19 mouse cellular contexts compared by ENCODE assay signal in genomic region chr3:51554836-51555235, GRCm38 (mm10). TPM values are rescaled to one million over a fixed set of nuclear protein-coding genes. Genes with fewer than 3 reads are reported as not detected.
DNase-seq lines count a peak whose midpoint lies in the region; ATAC-seq lines count a peak whose summit lies in the region.
"Had no signal": no experiment of that assay in that cellular context is flagged by ENCODE, and none has a peak within 500 bp of the region (broad histone marks: within the 10 kb centered on the region; RNA-seq: fewer than 3 reads in every experiment).

No protein-coding gene starts in this region.

- H3K27ac ChIP-seq in heart, embryonic 10.5 days: peak overlapping the region; percentile 62; the same call in 1 of the 2 replicates
- 0 out of 2 replicates have a peak overlapping the region, but pooled peaks have one; percentile 4 for H3K27ac ChIP-seq in hindbrain, embryonic 12.5 days
- no peak overlapping the region for H3K27ac ChIP-seq in hindbrain, embryonic 13.5 days
- H3K27ac ChIP-seq: liver, embryonic 14.5 days; macrophage; midbrain, embryonic 10.5 days had no signal

- no peaks in the 10 kb centered on the region for H3K27me3 ChIP-seq in heart, embryonic 10.5 days (ENCODE audit: insufficient read depth, poor library complexity, severe bottlenecking)
- H3K27me3 ChIP-seq in hindbrain, embryonic 12.5 days: no peaks in the 10 kb centered on the region
- H3K27me3 ChIP-seq in hindbrain, embryonic 13.5 days: no peaks in the 10 kb centered on the region
- H3K27me3 ChIP-seq: embryonic facial prominence, embryonic 12.5 days; limb, embryonic 12.5 days; lung, embryonic 15.5 days had no signal

- H3K4me1 ChIP-seq in heart, embryonic 10.5 days: peaks cover 47% of the 10 kb centered on the region
- H3K4me1 ChIP-seq in hindbrain, embryonic 12.5 days: peaks cover 38% of the 10 kb centered on the region
- peaks cover 52% of the 10 kb centered on the region for H3K4me1 ChIP-seq in hindbrain, embryonic 13.5 days (replicated peaks)

- H3K9me3 ChIP-seq in heart, embryonic 10.5 days: no peaks in the 10 kb centered on the region
- H3K9me3 ChIP-seq in hindbrain, embryonic 12.5 days (replicated peaks): no peaks in the 10 kb centered on the region
- H3K9me3 ChIP-seq in hindbrain, embryonic 13.5 days: no peaks in the 10 kb centered on the region
- H3K9me3 ChIP-seq: embryonic facial prominence, embryonic 12.5 days; limb, embryonic 12.5 days; lung, embryonic 15.5 days; midbrain, embryonic 10.5 days had no signal

- 0 out of 2 replicates have a peak overlapping the region, but pooled peaks have one; percentile 0 for H3K9ac ChIP-seq in hindbrain, embryonic 12.5 days
- no peak overlapping the region for H3K9ac ChIP-seq in hindbrain, embryonic 13.5 days
- H3K9ac ChIP-seq: embryonic facial prominence, embryonic 12.5 days; liver, embryonic 14.5 days; lung, embryonic 15.5 days had no signal

- intact Hi-C loops in heart, postnatal 14 days (cut with DNase I): no loop called here

- WGBS in heart, embryonic 10.5 days: 87% methylated on average over 4 of the region's 4 CpGs
- 88% methylated on average over 4 of the region's 4 CpGs for WGBS in hindbrain, embryonic 12.5 days
- WGBS in hindbrain, embryonic 13.5 days: 85% methylated on average over 4 of the region's 4 CpGs

- no peak overlapping the region for H3K4me2 ChIP-seq in hindbrain, embryonic 12.5 days (replicated peaks)
- H3K4me2 ChIP-seq in hindbrain, embryonic 13.5 days: no peak overlapping the region
- H3K4me2 ChIP-seq: embryonic facial prominence, embryonic 12.5 days; limb, embryonic 12.5 days; lung, embryonic 15.5 days had no signal

- H3K36me3 ChIP-seq in heart, embryonic 10.5 days: peaks cover 12% of the 10 kb centered on the region
- 0 out of 2 replicates have a peak, but pooled peaks cover 2% of the 10 kb centered on the region for H3K36me3 ChIP-seq in hindbrain, embryonic 12.5 days
- peaks cover 6% of the 10 kb centered on the region; the same call in 1 of the 2 replicates for H3K36me3 ChIP-seq in hindbrain, embryonic 13.5 days

- H3K4me3 ChIP-seq in heart, embryonic 10.5 days: 0 out of 2 replicates have a peak overlapping the region, but pooled peaks have one; percentile 19
- H3K4me3 ChIP-seq in hindbrain, embryonic 12.5 days: no peak overlapping the region
- H3K4me3 ChIP-seq in hindbrain, embryonic 13.5 days: no peak overlapping the region
- H3K4me3 ChIP-seq: embryonic facial prominence, embryonic 12.5 days; erythroblast, embryonic 14.5 days; limb, embryonic 12.5 days; lung, embryonic 15.5 days; midbrain, embryonic 10.5 days had no signal

- peak; percentile 42 for DNase-seq in cerebellum, adult 11-12 months
- DNase-seq in cerebellum, postnatal 4 days (ENCODE audit: low spot score in 2 of 2): no peak
- no peak for DNase-seq in heart, embryonic 10.5 days (ENCODE audit: low spot score)
- DNase-seq in heart, postnatal 14 days: no peak
- DNase-seq in A20 (ENCODE audit: low read depth, low spot score): peak; percentile 57
- DNase-seq in retina, embryonic 14.5 days (ENCODE audit: low spot score): no peak
- DNase-seq: adrenal gland, postnatal 14 days; forebrain, postnatal 0 days; kidney, adult 11 months; right cerebral cortex, adult 18-20 months had no signal

- no peak for ATAC-seq in hindbrain, embryonic 12.5 days (ENCODE audit: low FRiP score)
- ATAC-seq in hindbrain, embryonic 13.5 days (ENCODE audit: low FRiP score): no peak
- ATAC-seq: forebrain, postnatal 0 days had no signal

RNA-seq across cellular contexts. Expression of gene Setd7, which starts 5.8 kb away (rescaled TPM):
- 3.6 and 3.9 TPM in 2 replicates for polyA plus RNA-seq in heart, embryonic 10.5 days (2016; fragmentation: Nextera tagmentation; extraction: Ambion mirVana)
- total RNA-seq in heart, postnatal 14 days (2021): 10 to 100 TPM; 56.2 to 56.7 TPM
- polyA plus RNA-seq in hindbrain, embryonic 12.5 days (2016; fragmentation: Nextera tagmentation; extraction: Ambion mirVana): 4.5 and 5.0 TPM in 2 replicates
- polyA plus RNA-seq in hindbrain, embryonic 13.5 days (2015; fragmentation: Nextera tagmentation; extraction: Ambion mirVana): 2.8 and 3.9 TPM in 2 replicates

Comparison
In these comparisons a context has a peak if more than half of its experiments do, and no peak if none do; other contexts are left out.
1. DNase-seq: peak in cerebellum, adult 11-12 months (single experiment) and A20 (single experiment); none in cerebellum, postnatal 4 days (0 of 2), heart, embryonic 10.5 days (single experiment), heart, postnatal 14 days (0 of 2) and retina, embryonic 14.5 days (single experiment).